Mouse (Mus musculus) kidney, postnatal 25 days (tissue): Measurements from ENCODE around the gene Kncn.

Experiments
- DNase-seq, 2 experiments: peaks; one replicate each; pipeline ENCODE4 v3.0.0; 2021; ENCODE audit warnings: mixed read lengths in 2 of 2

Gene Kncn

DNA sequence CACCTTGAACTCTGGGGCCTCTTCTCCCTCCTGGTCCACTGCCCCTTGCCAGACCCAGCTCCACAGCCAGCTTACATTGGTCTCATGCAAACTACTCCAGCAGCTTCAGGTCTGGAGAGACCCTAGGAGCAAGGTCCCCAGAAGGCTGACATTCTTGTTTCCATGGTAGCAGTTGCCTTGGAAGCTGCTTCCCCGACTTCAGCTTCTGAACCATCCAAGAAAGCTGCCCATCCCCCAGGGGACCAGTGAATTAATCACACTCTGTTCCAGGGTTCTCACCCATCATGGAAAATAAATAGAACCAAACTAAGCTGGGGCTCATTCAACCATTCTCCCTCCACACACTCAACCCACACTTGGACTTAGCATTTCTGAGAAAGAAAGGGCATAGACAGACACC is 3.0 kb upstream of the Kncn start:
- DNase-seq: no peak

DNA sequence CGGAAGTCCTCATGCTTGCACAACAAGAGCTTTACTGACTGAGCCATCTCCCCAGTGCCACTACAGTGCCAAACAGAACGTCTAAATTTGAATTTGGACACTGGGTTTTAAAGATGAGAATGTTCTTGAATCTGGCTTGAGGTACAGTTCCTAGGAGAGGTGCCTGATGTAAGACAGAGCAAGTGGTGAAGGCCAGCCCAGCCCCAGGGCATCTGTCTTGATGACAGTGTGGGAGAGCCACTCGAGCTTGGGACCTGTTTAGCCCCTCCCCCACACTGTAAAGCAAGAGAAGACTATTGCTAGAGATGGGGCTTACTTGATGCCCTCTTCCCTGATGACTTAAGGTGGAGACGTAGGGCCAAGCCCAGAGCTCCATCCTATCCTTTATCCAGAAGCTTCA is 2.0 kb upstream of the Kncn start:
- no peak for DNase-seq

DNA sequence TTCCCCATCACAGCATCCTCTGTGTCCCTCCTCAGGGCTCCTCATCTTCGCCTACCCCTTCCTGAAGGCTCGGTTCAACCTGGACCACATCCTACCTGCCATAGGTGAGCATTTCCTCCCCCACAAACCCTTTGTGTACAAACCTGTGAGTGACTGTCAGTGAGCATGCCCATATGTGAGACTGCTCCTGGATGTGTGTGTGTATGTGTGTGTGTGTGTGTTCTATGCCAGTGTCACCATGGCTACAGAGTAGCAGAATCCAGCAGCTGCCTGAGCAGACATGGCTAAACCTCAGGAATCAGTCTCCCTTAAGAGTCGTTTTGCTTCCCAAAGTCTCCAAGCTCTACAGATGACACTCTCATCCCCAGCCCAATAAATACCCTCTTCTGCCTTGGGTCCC is 1.6 kb downstream of the Kncn start:
- DNase-seq: no peak

DNA sequence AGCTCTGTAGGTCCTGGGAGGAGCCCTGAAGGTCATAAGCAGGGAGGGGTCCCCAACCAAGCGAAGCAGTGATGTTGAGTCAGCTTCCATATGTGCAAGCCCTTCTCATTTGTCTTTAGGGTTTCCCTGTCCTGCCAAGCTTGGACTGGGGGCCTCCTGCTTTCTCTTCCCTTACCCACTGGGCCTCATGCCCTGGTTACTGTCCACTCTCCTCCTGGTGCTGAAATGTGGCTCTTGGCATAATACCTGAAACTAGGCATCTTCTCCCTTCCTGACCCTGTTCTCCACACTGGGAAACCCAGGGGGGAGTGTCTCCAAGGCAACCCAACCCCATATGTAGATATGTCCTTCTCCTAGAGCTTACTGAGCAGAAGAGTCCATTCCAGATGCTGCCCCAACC is 2.7 kb downstream of the Kncn start:
- DNase-seq: no peak

DNA sequence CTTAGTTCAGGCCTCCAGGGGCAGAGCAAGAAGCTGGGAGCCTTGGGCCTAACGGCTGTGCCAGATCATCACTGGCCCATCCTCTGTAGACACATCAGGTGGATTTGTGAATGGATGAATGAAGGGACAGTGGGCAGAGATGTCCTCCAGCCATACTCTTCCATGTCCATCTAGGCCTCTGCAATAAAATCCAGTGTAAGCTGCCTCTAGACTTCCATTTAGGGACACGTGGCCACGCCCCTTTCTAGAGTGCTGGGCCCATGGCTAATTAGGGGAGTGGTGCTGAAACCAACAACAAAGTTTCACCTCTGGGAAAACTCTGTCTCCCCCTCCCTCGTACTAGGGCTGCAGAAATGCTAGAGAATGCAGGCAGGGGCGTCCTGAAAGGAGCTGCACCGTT is 5.9 kb downstream of the Kncn start:
- peak in 1 of 2 experiments; percentile 29 for DNase-seq

- DNase-seq: peak in 1 of 2 experiments; percentile 30
Measured at GRCm38 (mm10) chr4:115890553-115890952, 6.4 kb downstream of the Kncn start, which contains the start of gene 6430628N08Rik. Gene 6430628N08Rik (plus strand): TSS chr4:115890665.

GRCm38 (mm10) chr4:115894281-115894680 is 10.1 kb downstream of the Kncn start:
- DNase-seq: peak; percentile 69 to 77

GRCm38 (mm10) chr4:115897901-115898631 is 13.9 kb downstream of the Kncn start:
- DNase-seq: no peak

GRCm38 (mm10) chr4:115902816-115903215 is 18.6 kb downstream of the Kncn start:
- DNase-seq: peak; percentile 73 to 90

GRCm38 (mm10) chr4:115904375-115904774 is 20.2 kb downstream of the Kncn start:
- peak in 1 of 2 experiments; percentile 14 for DNase-seq

DNA sequence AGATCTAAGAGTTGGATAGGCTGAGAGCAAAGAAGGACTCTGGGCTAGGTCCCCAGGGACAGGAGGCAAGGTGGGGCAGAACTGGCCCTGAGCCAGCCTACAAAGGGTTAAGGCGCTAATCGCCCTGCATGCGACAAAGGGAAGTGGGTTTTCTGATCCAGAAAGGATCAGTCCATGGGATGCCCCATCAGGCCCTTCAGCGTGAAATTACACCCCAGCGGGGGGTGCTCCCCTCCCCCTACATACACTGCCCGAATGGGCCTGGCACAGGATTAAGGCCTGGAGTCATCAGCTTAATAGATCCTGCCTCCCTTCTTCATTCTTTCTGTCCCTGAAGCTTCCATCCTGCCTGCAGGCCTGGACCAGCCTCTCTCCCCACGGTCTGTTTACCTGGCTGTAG is 21.5 kb downstream of the Kncn start:
- DNase-seq: no peak

GRCm38 (mm10) chr4:115906791-115907190 is 22.6 kb downstream of the Kncn start:
- DNase-seq: no peak

GRCm38 (mm10) chr4:115907994-115908393 is 23.8 kb downstream of the Kncn start:
- no peak for DNase-seq

DNA sequence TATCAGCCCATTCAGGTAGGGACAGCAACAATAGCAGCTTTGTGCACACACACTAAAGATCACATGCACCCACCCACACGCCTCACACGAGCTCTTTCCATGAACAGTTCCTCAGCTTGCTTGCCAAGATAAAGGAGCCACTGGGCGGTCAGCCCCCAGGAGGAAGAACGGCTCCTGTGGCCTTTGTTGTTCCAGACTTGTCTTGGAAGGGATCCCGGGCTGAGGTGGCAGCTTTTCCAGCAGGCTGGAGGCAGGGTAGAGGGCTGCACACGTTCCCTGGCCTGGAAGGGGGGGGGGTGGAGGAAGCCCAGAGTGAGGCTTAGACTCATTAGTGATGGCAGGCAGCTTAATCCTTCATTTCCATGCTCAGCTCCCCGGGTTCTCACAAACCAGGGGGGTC is 24.4 kb downstream of the Kncn start:
- DNase-seq: peak; percentile 40 to 66

DNA sequence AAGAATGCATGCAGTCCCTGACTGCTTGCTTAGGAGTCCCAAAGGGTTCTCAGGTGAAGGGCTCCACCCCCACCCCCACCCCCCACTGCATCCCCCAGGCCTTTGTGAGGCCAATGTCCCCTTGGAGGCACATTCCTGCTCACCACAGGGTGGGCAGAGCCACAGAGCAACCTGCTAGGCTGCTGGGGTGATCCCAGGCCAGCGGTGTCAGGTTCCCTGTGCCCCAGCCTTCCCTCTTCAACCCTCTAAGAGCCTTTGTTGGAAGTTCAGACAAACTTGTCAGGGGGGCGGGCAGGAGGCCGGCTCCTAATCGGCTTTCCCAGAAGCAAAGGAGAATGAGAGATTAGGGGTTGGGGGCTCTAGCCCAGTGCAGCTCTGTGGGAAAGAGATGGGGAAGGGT is 27.4 kb downstream of the Kncn start:
- DNase-seq: no peak

- peak; percentile 39 to 72 for DNase-seq
Measured at GRCm38 (mm10) chr4:115919911-115920310, 35.7 kb downstream of the Kncn start.

GRCm38 (mm10) chr4:115922688-115923087 is 38.5 kb downstream of the Kncn start:
- no peak for DNase-seq

DNA sequence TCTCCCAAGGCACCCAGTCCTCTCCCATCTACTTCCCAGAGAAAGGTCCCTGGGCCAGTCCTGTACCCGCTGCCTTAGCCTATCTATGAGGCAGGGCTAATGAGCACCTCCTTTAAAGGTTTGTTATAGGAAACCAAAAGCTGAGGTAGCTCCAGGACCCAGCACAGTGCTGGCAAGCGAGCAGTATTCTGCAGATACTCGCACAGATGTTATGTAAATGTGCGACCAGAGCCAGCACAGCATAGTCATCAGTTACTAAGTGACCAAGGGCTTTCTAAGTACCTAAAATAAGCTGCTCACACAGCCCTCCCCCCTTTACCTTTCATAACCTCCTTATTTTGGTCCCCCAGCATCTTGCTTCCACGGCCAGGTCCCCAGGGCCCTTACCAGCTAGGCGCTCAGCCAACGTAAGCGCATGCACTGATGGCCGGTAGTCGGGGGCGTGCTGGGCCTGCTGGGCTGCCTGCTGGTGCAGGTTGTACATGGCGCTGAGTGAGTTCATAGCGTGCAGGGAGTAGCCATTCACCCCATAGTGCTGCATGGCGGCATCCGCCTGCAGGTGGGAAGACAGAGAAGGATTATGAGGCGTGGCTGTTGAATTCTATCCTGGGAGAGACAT is 39.2 kb downstream of the Kncn start:
- no peak for DNase-seq

- DNase-seq: no peak
Measured at GRCm38 (mm10) chr4:115927637-115928036, 43.4 kb downstream of the Kncn start.

- no peak for DNase-seq
Measured at GRCm38 (mm10) chr4:115931556-115932088, 47.4 kb downstream of the Kncn start.

- no peak for DNase-seq
Measured at GRCm38 (mm10) chr4:115935835-115936581, 51.8 kb downstream of the Kncn start.

DNA sequence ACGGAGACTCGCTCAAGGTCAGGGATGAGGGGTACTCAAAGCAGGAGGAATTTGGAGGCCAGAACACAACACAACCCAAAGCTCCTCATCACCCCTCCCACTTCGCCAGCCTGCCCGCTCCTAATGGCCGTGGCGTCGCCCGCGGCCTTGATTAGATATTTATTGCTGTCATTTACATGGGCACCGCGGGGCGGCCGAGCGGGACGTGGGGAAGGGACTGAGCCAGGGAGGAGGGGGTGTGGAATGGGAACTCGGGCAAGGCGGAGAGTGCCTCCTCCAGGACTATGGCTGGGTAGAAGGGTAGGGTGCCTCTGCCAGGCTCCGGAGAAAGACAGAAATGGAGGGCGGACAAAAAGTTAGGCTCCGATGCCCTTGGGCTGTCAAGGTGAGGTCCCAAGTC is 52.4 kb downstream of the Kncn start:
- DNase-seq: no peak
